Mouse (Mus musculus) left cerebral cortex, postnatal 4 days (tissue): ENCODE data around the gene Fntb. TPM values are rescaled to one million over a fixed set of nuclear protein-coding genes. Genes with fewer than 3 reads are reported as not detected.
"Not testable (repeated sequence)": the region's sequence is repeated elsewhere in the genome, so short reads cannot be mapped to it uniquely, and the experiment has no call there.

Experiments
- DNase-seq: peaks from one replicate; pipeline ENCODE4 v3.0.0-alpha.2; 2022
- intact Hi-C: fragments of 180-260 bp; cut with DNase I; formaldehyde crosslinking; loops from one replicate; pipeline ENCODE4 v1.15.1; 2025
- total RNA-seq, 2 experiments: library from RNA; stranded (reverse); gene quantifications; 2 replicates each; pipeline ENCODE4 v1.2.3; 2021

Gene Fntb
- total RNA-seq, 2 experiments from 2014 or later: 30.6 to 33.0 TPM

DNA sequence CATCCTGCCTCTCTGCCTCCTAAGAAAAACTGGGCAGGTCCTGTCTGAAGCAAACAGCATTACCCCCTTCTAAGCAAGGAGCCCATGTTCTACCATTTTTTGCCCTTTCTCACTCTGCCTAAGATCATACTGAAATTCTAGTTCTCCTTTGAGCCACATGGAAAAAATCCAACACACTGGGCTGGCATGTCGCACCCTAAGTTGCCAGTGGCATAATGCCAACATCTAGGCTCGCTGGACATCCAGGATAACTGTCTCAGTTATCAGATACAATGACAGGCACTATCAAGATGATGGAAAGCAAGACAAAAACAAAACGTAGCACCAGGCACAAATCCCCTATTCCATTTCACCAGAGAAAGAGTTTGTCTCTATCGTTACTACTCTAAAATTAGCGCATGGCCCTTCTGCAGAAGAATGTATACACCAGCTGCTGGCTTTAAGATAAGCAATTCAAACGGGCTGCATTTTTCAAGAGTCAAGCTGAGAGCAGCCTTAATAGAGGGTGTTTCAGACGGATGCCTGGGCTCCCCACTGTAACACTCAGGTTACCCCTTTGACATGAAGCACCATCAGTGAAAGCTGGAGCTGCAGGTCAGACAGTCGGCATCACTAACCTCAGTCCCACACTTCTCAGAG lies 25.2 kb downstream of the Fntb start:
- intact Hi-C loops: no loop called here
- DNase-seq: no peak

DNA sequence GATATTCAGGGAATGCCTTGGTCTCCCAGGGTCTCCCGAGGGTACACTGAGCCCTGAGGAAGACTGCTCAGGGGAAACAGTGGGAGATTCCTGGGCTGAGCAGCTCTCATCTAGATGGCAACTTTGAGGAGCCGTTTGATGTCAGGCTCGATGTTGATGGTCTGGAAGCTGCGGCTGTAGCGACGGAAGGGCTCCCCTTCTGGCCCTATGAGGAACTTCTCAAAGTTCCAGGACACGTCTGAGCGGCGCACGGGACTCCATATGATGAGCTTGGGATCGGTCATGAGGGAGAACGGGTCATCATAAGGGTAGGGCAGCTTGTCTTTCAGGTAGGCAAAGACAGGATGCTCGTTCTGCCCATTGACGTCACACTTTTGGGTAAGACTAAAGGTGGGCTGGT lies 27.2 kb downstream of the Fntb start:
- intact Hi-C loops, DNase-seq: not testable (repeated sequence)

DNA sequence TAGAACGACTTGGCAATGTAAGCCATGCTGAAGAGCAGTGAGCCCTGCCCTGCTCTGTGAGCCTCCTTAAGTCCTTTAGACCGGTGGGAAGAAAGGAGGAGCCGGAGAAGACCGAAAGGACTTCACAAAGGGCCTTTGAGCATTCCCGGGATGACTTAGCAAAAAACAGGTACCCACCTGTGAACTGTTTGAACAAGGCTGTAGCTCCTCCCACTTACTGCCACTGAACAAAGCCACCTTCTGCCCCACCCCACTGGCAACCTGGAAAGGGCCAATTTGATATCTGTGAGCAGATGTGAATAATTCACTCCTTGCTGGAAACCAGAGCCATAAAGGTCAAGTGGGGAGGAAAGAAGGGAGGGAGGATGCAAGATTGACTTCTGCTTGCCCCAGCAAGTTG lies 30.0 kb downstream of the Fntb start, which contains the start of gene Gpx2:
Gpx2 (minus strand) TSS at position 205 of the 400 bp plus-strand sequence.
- intact Hi-C loops: no loop called here
- DNase-seq: no peak

- no peak for DNase-seq
- intact Hi-C loops: no loop called here
These were observed 31.6 kb downstream of the Fntb start for GRCm38 (mm10) chr12:76796938-76797539.

- no peak for DNase-seq
- intact Hi-C loops: no loop called here
These were observed 32.8 kb downstream of the Fntb start for GRCm38 (mm10) chr12:76798008-76798720.

GRCm38 (mm10) chr12:76803028-76803427 lies 37.6 kb downstream of the Fntb start:
- intact Hi-C loops: no loop called here
- no peak for DNase-seq

GRCm38 (mm10) chr12:76803700-76804252 lies 38.4 kb downstream of the Fntb start:
- intact Hi-C loops: no loop called here
- peak; percentile 52 for DNase-seq

GRCm38 (mm10) chr12:76805056-76805811 lies 39.8 kb downstream of the Fntb start:
- DNase-seq: peak; percentile 83
- intact Hi-C loops: no loop called here

- DNase-seq: no peak
- intact Hi-C loops: no loop called here
These were observed 42.4 kb downstream of the Fntb start for GRCm38 (mm10) chr12:76807796-76808195.

- no peak for DNase-seq
- intact Hi-C loops: no loop called here
These were observed 45.1 kb downstream of the Fntb start for GRCm38 (mm10) chr12:76810491-76810890.

DNA sequence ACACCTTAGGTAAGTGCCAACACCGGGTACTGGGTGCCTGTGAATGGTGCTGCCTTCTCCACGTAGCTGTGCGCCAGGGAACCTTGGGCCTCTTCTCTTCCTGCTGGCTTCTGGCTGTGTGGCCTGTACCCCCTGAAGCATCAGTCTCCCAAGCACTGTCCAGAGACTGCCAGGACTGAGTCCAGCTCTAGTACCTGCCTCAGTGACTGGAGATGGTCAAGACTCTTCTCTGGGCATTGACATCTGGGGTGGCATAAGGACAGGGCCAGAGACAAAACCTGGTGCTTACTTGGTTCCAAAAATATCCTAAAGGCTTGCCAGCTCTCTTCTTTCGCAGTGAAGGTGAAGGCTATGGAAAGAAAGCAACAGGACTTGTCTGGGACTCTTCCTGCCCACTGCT lies 45.6 kb downstream of the Fntb start:
- intact Hi-C loops: no loop called here

GRCm38 (mm10) chr12:76813543-76813942 lies 48.2 kb downstream of the Fntb start:
- intact Hi-C loops: no loop called here
- no peak for DNase-seq

More for the DNA sequence above, 45.6 kb downstream of the Fntb start:
- no peak for DNase-seq

DNA sequence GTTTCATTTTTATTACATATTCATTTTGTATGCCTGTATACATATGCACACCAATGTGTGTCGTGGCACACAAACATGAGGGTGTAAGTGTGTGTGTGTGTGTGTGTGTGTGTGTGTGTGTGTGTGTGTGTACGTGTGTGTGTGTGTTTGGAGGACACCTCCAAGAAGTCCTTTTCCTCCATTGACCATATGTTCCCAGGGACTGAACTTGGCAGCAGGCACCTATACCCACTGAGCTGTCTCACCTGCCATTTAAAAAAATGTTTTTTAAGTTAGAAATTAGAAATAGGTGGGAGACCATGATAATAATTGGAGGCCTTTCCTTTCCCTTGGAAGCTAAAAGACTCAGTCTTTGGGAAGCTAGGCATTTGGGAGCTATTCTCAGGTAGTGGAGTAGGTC lies 48.7 kb downstream of the Fntb start:
- intact Hi-C loops: no loop called here
- DNase-seq: no peak

DNA sequence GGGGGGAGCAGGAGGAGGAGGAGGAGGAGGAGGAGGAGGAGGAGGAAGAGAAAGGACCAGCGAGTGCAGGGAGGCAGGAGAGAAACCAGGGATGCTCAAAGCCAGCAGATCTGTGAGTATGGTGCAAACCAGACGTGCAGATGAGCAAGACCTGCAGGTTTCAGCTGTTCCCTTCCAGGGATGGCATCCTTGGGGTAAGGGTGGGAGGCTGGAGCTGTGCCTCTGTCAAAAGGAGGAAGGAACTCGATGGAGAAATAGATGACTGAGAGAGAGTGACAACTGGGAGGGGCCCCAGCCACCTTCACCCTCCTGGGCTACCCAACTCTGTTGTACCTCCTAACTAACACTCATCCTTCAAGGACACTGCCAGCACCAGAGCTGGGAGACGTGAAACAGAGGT lies 51.3 kb downstream of the Fntb start:
- DNase-seq: no peak
- intact Hi-C loops: no loop called here

- no peak for DNase-seq
- intact Hi-C loops: no loop called here
These were observed 51.8 kb downstream of the Fntb start for GRCm38 (mm10) chr12:76817176-76817575.

GRCm38 (mm10) chr12:76818120-76818519 lies 52.7 kb downstream of the Fntb start:
- intact Hi-C loops: no loop called here

DNA sequence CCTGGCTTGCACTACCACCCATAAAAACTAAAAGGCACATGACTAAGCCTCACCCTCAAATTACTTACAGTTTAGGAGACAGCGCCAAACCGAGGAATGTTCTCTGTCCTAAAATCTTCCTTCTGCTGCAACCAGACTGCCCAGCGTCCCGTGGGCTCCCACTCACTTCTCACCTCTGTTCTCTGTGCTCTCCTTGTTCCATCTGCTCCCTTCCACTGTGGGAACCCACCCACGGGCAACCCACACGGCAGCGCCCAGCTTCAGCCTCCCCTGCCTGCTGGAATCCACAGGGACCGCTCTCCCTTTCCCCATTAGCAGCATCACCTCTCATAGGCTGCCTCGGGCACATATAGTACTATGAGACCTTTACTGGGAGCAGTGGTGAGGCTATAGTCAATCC lies 53.5 kb downstream of the Fntb start:
- no peak for DNase-seq
- intact Hi-C loops: no loop called here

More at GRCm38 (mm10) chr12:76818120-76818519, 52.7 kb downstream of the Fntb start:
- DNase-seq: no peak

- intact Hi-C loops: no loop called here
- no peak for DNase-seq
These were observed 54.4 kb downstream of the Fntb start for GRCm38 (mm10) chr12:76819816-76820215.

GRCm38 (mm10) chr12:76820615-76821014 lies 55.2 kb downstream of the Fntb start:
- DNase-seq: no peak
- intact Hi-C loops: no loop called here

GRCm38 (mm10) chr12:76822002-76822650 lies 56.7 kb downstream of the Fntb start:
- intact Hi-C loops: no loop called here
- peak; percentile 31 for DNase-seq
